Mouse (Mus musculus) CH12F3 (cell line): Measurements from ENCODE around the gene Pus7l.
"Not testable (repeated sequence)": the region's sequence is repeated elsewhere in the genome, so short reads cannot be mapped to it uniquely, and the experiment has no call there.

Source experiments
- in situ Hi-C: fragments of 300-500 bp; cut with MboI; formaldehyde crosslinking; loops from 2 replicates; pipeline ENCODE4 v1.14.3; 2020; ENCODE audit warnings: low sequenced_read_pairs

The Pus7l gene

GRCm38 (mm10) chr15:94544052-94544636 lies 797 bp upstream of the Pus7l start:
- in situ Hi-C loops: no loop called here

GRCm38 (mm10) chr15:94542567-94543408 lies 559 bp downstream of the Pus7l start:
- in situ Hi-C loops: no loop called here

DNA sequence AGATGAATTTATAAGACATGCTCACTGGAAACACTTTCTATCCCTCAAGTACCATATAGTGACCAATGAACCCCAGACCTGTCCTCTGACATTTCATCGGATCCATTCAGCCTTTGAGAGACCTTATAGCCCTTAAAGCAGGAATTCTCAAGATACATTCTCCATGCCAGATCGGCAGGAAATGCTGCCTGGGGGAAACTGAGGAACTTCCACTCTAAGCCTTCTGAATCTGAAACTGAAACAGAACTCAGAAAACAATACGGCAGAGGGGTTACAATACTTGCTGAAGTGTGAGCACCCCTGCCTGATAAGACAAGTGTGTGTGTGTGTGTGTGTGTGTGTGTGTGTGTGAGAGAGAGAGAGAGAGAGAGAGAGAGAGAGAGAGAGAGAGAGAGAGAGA lies 4.1 kb downstream of the Pus7l start:
- in situ Hi-C loops: no loop called here

- in situ Hi-C loops: no loop called here
Observed at GRCm38 (mm10) chr15:94535521-94535920, 7.8 kb downstream of the Pus7l start.

GRCm38 (mm10) chr15:94532956-94533355 lies 10.4 kb downstream of the Pus7l start:
- in situ Hi-C loops: no loop called here

DNA sequence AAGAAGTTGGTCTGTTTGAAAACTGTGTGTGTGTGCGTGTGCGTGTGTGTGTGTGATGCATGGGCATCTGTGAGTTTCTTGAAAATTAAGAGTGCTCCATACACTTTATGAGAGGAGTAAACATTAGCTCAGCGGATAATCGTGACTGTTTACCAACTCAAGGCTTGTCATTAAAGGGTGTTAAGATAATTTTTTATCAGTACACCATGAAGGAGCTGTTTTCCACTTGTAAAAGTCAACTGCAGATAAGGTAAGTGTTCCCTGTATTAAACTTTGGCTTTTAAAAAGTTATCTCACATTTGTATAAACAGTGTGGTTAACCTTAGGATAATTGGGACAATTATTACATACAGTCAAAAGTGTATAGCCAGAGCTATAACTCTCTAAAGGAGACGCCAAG lies 11.0 kb downstream of the Pus7l start:
- in situ Hi-C loops: no loop called here

DNA sequence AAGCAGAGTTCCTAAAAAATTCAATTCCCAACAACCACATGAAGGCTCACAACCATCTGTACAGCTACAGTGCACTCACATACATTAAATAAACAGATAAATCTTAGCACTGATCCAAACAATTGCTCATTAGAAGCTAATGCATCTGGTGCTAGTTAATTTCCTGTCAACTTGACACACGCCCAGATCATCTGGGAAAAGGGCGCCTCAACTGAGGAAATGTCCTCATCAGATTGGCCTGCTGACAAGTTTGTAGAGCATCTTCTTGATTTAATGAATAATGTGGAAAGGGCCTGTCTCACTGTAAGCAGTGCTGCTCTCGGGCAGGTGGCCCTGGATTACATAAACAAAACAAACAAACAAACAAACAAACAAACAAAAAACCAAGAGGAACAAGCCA lies 12.8 kb downstream of the Pus7l start:
- in situ Hi-C loops: no loop called here

DNA sequence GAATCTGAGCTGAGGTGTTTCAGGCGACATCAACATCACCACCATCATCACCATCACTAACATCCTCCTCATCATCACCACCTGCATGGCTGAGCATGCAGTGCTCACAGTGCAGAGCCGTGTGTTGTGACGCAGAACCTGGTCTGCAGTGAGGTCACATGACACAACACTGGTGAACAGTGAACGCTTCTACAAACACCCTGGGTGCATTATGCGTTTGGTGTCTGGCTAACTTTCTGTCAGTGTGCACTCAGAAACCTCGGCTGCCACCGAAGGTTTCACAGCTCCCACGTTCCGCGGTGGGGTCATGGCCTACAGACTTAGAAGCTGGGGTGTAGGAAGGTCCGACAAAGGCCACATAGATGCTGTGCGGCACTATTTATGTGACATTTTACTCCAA lies 18.4 kb downstream of the Pus7l start:
- in situ Hi-C loops: loop anchor here (10.0 to 25.0 kb wide), 2 partner anchors 188 to 260 kb away; no protein-coding TSS in a partner anchor

DNA sequence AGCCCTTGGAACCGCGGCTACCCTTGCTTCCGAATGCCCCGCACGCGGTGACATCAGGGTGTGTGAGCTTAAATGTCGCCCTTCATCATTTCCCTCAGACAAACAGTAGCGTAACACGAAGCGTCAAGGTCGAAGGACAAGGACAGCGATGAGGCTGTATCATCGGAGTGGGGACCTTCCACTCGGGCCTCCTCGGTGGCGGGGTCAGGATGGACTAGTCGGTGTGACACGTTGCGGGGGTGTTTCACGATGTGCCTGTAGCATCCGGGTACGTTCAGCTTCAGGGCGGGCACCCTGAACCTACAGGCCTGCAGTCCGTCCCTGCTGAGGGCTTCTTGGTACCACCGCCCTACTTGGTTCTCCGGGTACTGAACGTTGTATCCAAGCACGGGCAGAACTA lies 20.1 kb downstream of the Pus7l start:
- in situ Hi-C loops: loop anchor here (10.0 to 25.0 kb wide), 2 partner anchors 186 to 258 kb away; no protein-coding TSS in a partner anchor

- in situ Hi-C loops: loop anchor here (10.0 to 25.0 kb wide), 2 partner anchors 184 to 256 kb away; no protein-coding TSS in a partner anchor
Observed at GRCm38 (mm10) chr15:94520959-94521358, 22.4 kb downstream of the Pus7l start.

DNA sequence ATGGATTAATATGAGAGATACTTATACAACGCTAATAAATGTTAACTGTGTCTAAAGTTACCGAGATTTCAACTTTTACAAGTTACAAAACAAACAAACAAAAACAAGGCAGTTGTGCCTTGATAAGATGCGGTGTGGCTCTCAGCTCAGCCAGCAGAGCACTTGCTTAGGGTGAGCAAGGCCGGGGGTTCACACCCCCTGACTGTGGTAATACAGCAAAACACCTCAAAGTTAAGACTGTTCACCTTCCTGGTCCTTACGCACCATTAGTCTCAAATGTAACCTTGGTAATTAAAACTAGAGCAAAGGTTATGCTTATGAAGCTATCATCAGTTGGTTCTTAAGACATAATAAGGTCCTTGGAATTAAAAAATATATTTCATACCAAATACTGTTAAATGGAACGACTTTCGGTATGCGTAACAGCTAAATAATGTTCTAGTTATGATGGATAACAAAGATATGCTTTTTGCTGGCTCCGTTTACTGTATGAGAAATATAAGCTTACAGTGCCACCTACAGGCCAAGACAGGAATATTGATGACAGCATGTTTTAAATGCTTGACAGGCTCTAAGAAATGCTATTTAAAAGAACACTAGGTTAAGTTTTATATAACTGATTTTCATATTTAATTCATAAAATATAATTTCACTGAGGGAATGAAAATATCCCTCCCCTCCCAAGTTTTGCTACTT lies 23.0 kb downstream of the Pus7l start:
- in situ Hi-C loops: loop anchor here (10.0 to 25.0 kb wide), 2 partner anchors 183 to 256 kb away; no protein-coding TSS in a partner anchor

DNA sequence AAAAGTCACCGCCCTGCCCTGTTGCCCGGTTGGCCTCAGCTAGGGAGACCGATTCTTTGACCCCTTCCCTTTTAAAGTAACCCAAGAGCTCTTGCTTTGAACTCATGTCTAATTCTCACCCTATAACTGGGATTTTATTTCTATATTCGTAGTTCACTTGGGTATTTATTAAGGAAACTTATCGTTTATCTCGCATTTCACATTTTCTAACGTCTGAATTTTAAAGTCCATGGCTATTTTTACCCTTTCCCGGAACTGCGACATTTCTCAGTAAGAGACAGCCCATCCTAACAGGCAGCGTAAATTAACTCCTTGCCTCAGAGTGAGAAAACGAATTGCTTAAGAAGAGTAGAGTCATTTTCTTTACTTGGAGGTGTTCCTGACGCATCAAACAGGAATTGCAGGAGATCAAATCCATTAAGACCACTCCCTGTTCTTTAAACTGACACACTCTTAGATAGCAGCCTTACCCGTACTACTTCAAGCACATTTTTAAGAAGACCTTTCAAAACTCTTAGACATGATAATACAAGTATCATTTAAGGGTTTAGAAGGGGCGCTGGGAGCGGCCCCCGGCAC lies 25.3 kb downstream of the Pus7l start:
- in situ Hi-C loops: loop anchor here (25.0 kb wide), 1 partner anchor 181 kb away; no protein-coding TSS in a partner anchor

GRCm38 (mm10) chr15:94503451-94504215 lies 39.7 kb downstream of the Pus7l start:
- in situ Hi-C loops: loop anchor here (25.0 kb wide), 1 partner anchor 166 kb away; no protein-coding TSS in a partner anchor

GRCm38 (mm10) chr15:94499260-94499659 lies 44.1 kb downstream of the Pus7l start:
- in situ Hi-C loops: no loop called here

GRCm38 (mm10) chr15:94495936-94496335 lies 47.4 kb downstream of the Pus7l start:
- in situ Hi-C loops: no loop called here

- in situ Hi-C loops: no loop called here
Observed at GRCm38 (mm10) chr15:94494445-94494844, 48.9 kb downstream of the Pus7l start.

DNA sequence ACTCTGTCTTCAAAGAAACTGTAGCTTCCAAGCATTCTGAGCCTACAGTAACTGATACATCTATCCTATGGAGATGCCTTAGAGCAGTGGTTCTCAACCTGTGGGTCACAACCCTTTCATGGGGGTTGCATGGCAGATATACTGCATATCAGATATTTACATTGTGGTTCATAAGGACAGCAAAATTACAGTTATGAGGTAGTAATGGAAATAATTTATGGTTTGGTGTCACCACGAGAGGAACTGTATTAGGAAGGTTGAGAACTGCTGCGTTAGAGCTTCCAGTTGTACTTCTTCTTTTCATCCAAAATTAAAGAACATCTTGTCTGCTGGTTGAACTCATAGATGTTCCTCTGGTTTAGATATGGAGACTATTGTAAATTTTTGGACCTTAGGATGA lies 53.9 kb downstream of the Pus7l start:
- in situ Hi-C loops: no loop called here

GRCm38 (mm10) chr15:94488028-94488427 lies 55.3 kb downstream of the Pus7l start:
- in situ Hi-C loops: not testable (repeated sequence)

GRCm38 (mm10) chr15:94482555-94482954 lies 60.8 kb downstream of the Pus7l start:
- in situ Hi-C loops: no loop called here

DNA sequence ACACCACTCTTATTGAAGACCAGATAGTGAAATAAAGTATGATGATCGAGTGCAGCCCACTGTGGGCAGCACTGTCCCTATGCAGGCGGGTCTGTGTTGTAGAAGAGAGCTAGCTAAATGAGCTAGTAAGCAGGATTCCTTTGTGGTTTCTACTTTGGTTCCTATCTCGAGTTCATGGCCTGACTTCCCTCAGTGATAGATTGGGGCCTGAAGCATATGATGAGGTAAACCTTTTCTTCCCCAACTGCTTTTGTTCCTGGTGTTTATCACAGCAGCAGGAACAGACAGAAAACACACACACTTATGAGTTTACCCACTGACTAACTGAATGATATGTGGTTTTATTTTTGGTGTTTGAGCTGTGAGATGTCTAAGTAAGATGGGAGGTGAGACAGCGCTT lies 62.6 kb downstream of the Pus7l start:
- in situ Hi-C loops: no loop called here
